Mouse (Mus musculus): ENCODE measurements around the gene Mpig6b. TPM values are rescaled to one million over a fixed set of nuclear protein-coding genes. Genes with fewer than 3 reads are reported as not detected.
A peak's percentile ranks its signal among the peaks of the same experiment; 100 is the strongest.

Mpig6b gene
- polyA plus RNA-seq, 1 experiment from 2014 or later, result 0.89 TPM

GRCm38 (mm10) chr17:35068213-35068914, 2.4 kb upstream of the Mpig6b start:
- Histone ChIP-seq H3K27ac (no peak overlapping the region), H3K9me3 (no peaks in the 10 kb centered on the region), H3K4me2 (no peak overlapping the region), H3K36me3 (peaks cover 2% of the 10 kb centered on the region), H3K27me3 (peaks cover 55% of the 10 kb centered on the region), H3K9ac (no peak overlapping the region), H3K4me3 (no peak overlapping the region), H3K4me1 (peaks cover 17% of the 10 kb centered on the region)
- ATAC-seq (ENCODE audit: insufficient number of reproducible peaks, insufficient read depth, low FRiP score, low TSS enrichment, low read depth), result no peak
- 75% methylated on average over 17 of the region's 17 CpGs for WGBS

- Histone ChIP-seq H3K4me2 (peak within 1 kb of the TSS; percentile 66), H3K27me3 (peaks cover 56% of the 10 kb centered on the region), H3K36me3 (peaks cover 32% of the 10 kb centered on the region), H3K4me3 (peak within 1 kb of the TSS; percentile 41), H3K27ac (peak within 1 kb of the TSS; percentile 60; the same call in 1 of the 2 replicates), H3K9me3 (no peaks in the 10 kb centered on the region), H3K9ac (peak within 1 kb of the TSS; percentile 58), H3K4me1 (peaks cover 29% of the 10 kb centered on the region)
- ATAC-seq (ENCODE audit: insufficient number of reproducible peaks, insufficient read depth, low FRiP score, low TSS enrichment, low read depth), result peak; percentile 23; the same call in 1 of the 2 replicates
- WGBS, result 2% methylated on average over 48 of the region's 48 CpGs
These were observed 735 bp downstream of the Mpig6b start, which contains the start of gene Ly6g6c for GRCm38 (mm10) chr17:35064951-35065947. Gene Ly6g6c, plus strand, starts transcription at chr17:35065388.

DNA sequence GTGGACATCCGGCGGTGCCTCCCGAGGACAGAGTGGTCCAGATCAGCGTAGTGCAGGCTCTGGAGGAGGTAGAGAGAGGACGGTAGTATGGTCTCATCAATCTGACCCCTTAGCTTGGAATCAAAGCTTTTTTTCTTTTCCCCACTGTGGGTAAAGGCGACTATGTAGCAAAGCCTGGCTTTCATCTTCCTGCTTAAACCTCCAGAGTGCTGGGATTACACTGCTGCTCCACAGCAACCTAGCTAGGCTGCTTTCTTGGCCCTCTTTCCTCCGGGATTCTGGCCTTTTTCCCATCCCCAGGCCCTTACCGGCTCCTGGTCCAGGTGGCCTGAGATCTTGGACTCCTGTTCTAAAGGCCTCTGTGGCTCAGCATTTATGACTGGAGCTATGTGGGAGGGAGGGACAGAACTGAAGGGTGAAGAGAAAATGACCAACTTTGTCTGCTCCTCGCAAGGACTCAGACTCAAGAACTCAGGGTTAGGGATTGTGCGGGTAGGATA, 1.6 kb downstream of the Mpig6b start:
- 27% methylated on average over 10 of the region's 10 CpGs for WGBS
- Histone ChIP-seq H3K4me1 (peaks cover 34% of the 10 kb centered on the region), H3K27ac (peak overlapping the region; percentile 45; the same call in 1 of the 2 replicates), H3K4me2 (peak overlapping the region; percentile 66), H3K9me3 (no peaks in the 10 kb centered on the region), H3K36me3 (peaks cover 32% of the 10 kb centered on the region), H3K4me3 (peak overlapping the region; percentile 41), H3K9ac (peak overlapping the region; percentile 58; the same call in 1 of the 2 replicates), H3K27me3 (peaks cover 56% of the 10 kb centered on the region)
- ATAC-seq (ENCODE audit: insufficient number of reproducible peaks, insufficient read depth, low FRiP score, low TSS enrichment, low read depth), result no peak

- no peaks in the 10 kb centered on the region for H3K9me3 ChIP-seq
- H3K36me3 ChIP-seq, result peaks cover 34% of the 10 kb centered on the region
- H3K4me2 ChIP-seq, result no peak overlapping the region
- H3K27ac ChIP-seq, result no peak overlapping the region
- peaks cover 51% of the 10 kb centered on the region for H3K27me3 ChIP-seq
- WGBS, result 98% methylated on average over 3 of the region's 3 CpGs
- H3K4me1 ChIP-seq, result peaks cover 37% of the 10 kb centered on the region
- no peak overlapping the region for H3K4me3 ChIP-seq
- ATAC-seq (ENCODE audit: insufficient number of reproducible peaks, insufficient read depth, low FRiP score, low TSS enrichment, low read depth), result no peak
- no peak overlapping the region for H3K9ac ChIP-seq
These were observed 2.5 kb downstream of the Mpig6b start for GRCm38 (mm10) chr17:35063466-35063865.

DNA sequence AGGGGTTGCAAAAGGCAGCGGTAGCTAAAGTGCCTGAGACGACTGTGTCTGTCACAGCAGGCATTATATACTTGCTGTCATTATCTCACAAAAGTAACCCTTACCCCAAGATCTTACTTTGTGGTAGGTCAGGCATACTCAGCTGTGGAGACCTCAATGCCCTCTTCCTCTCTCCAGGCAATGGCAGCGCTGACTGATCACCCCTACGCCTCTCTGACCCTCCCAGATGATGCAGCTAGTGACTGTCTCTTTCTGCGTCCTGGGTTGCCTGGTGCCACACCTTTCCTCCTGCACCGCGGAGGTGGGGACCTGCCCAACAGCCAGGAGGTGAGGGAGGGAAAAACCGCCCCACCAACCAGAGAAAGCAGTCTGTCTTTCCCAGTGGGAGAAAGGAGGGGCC, 4.7 kb downstream of the Mpig6b start:
- Histone ChIP-seq H3K27me3 (peaks cover 31% of the 10 kb centered on the region), H3K4me3 (peak overlapping the region; percentile 76), H3K4me1 (peaks cover 37% of the 10 kb centered on the region), H3K27ac (no peak overlapping the region), H3K9me3 (no peaks in the 10 kb centered on the region), H3K9ac (no peak overlapping the region), H3K36me3 (peaks cover 54% of the 10 kb centered on the region), H3K4me2 (peak overlapping the region; percentile 96)
- 83% methylated on average over 8 of the region's 8 CpGs for WGBS
- no peak for ATAC-seq (ENCODE audit: insufficient number of reproducible peaks, insufficient read depth, low FRiP score, low TSS enrichment, low read depth)

GRCm38 (mm10) chr17:35060737-35061297, 5.2 kb downstream of the Mpig6b start:
- Histone ChIP-seq H3K9me3 (no peaks in the 10 kb centered on the region), H3K27ac (no peak overlapping the region; the same call in 1 of the 2 replicates), H3K4me3 (peak overlapping the region; percentile 76), H3K9ac (peak overlapping the region; percentile 83), H3K27me3 (peaks cover 26% of the 10 kb centered on the region), H3K36me3 (peaks cover 59% of the 10 kb centered on the region), H3K4me2 (peak overlapping the region; percentile 96), H3K4me1 (peaks cover 37% of the 10 kb centered on the region)
- no peak for ATAC-seq (ENCODE audit: insufficient number of reproducible peaks, insufficient read depth, low FRiP score, low TSS enrichment, low read depth)
- 57% methylated on average over 22 of the region's 22 CpGs for WGBS

- Histone ChIP-seq H3K27me3 (peaks cover 18% of the 10 kb centered on the region), H3K4me1 (peaks cover 31% of the 10 kb centered on the region), H3K4me3 (peak overlapping the region; percentile 76), H3K36me3 (peaks cover 67% of the 10 kb centered on the region), H3K9me3 (no peaks in the 10 kb centered on the region), H3K27ac (peak overlapping the region; percentile 44; the same call in 1 of the 2 replicates), H3K9ac (peak overlapping the region; percentile 83), H3K4me2 (peak overlapping the region; percentile 96)
- ATAC-seq (ENCODE audit: insufficient number of reproducible peaks, insufficient read depth, low FRiP score, low TSS enrichment, low read depth), result no peak
- WGBS, result 24% methylated on average over 14 of the region's 14 CpGs
These were observed 5.9 kb downstream of the Mpig6b start for GRCm38 (mm10) chr17:35060071-35060470.

GRCm38 (mm10) chr17:35058911-35059892, 6.8 kb downstream of the Mpig6b start, which contains the start of gene Ddah2:
Gene Ddah2, plus strand, starts transcription at chr17:35059035.
- ATAC-seq (ENCODE audit: insufficient number of reproducible peaks, insufficient read depth, low FRiP score, low TSS enrichment, low read depth), result peak; percentile 86
- WGBS, result under 1% methylated on average over 57 of the region's 57 CpGs
- Histone ChIP-seq H3K4me1 (peaks cover 22% of the 10 kb centered on the region), H3K27ac (peak within 1 kb of the TSS; percentile 92), H3K9me3 (no peaks in the 10 kb centered on the region), H3K9ac (peak within 1 kb of the TSS; percentile 83), H3K4me2 (peak within 1 kb of the TSS; percentile 96), H3K27me3 (peaks cover 10% of the 10 kb centered on the region; the same call in 1 of the 2 replicates), H3K36me3 (peaks cover 73% of the 10 kb centered on the region), H3K4me3 (peak within 1 kb of the TSS; percentile 76)

DNA sequence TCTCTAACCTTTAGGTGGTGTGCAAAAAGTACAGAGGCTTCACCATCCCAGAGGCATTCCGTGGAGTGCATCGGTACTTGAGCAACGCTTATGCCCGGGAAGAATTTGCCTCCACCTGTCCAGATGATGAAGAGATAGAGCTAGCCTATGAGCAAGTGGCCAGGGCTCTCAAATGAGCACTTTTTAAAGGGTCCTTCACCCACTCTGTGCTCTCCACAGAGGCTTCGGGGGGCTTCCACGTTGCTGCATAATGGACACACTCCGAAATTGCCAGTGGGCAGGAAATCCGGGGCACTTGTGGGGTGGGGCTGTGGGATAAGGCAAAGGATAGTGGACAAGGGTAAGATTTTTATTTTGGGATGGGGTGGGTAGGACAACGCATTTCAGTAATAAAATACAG, 7.7 kb downstream of the Mpig6b start:
- WGBS, result 59% methylated on average over 9 of the region's 9 CpGs
- H3K4me2 ChIP-seq, result peak overlapping the region; percentile 96

GRCm38 (mm10) chr17:35057090-35057489, 8.9 kb downstream of the Mpig6b start:
- Histone ChIP-seq H3K27ac (no peak overlapping the region), H3K4me3 (no peak overlapping the region), H3K4me2 (no peak overlapping the region), H3K36me3 (peaks cover 79% of the 10 kb centered on the region), H3K4me1 (peaks cover 29% of the 10 kb centered on the region), H3K9me3 (no peaks in the 10 kb centered on the region), H3K27me3 (no peaks in the 10 kb centered on the region), H3K9ac (no peak overlapping the region)
- no peak for ATAC-seq (ENCODE audit: insufficient number of reproducible peaks, insufficient read depth, low FRiP score, low TSS enrichment, low read depth)
- WGBS, result 81% methylated on average over 3 of the region's 3 CpGs

More for the DNA sequence above, 7.7 kb downstream of the Mpig6b start:
- Histone ChIP-seq H3K36me3 (peaks cover 80% of the 10 kb centered on the region), H3K27ac (peak overlapping the region; percentile 92), H3K9ac (peak overlapping the region; percentile 83; the same call in 1 of the 2 replicates), H3K9me3 (no peaks in the 10 kb centered on the region), H3K4me3 (peak overlapping the region; percentile 76; the same call in 1 of the 2 replicates), H3K4me1 (peaks cover 20% of the 10 kb centered on the region), H3K27me3 (peaks cover under 1% of the 10 kb centered on the region; the same call in 1 of the 2 replicates)
- ATAC-seq (ENCODE audit: insufficient number of reproducible peaks, insufficient read depth, low FRiP score, low TSS enrichment, low read depth), result no peak
